Mouse (Mus musculus) limb, embryonic 12.5 days (tissue): ENCODE results near the gene Pla2g4e. TPM values are rescaled to one million over a fixed set of nuclear protein-coding genes. Genes with fewer than 3 reads are reported as not detected.

Source experiments
- ATAC-seq: fragments of 200-750 bp; cut with Nextera tagmentation; 2 replicates; pipeline ENCODE4 v1.8.0; 2017; ENCODE audit warnings: low read depth, moderate TSS enrichment; ENCODE audit not compliant: insufficient number of reproducible peaks, insufficient read depth, low FRiP score, low TSS enrichment
- H3K27ac ChIP-seq: fragments of 300-500 bp; sonication (generic); 2 replicates; pipeline ENCODE4 v1.5.1; 2016; ENCODE audit warnings: mild to moderate bottlenecking, moderate library complexity
- H3K27me3 ChIP-seq: fragments of 300-500 bp; sonication (generic); 2 replicates; pipeline ENCODE4 v1.6.1; 2016; ENCODE audit warnings: mild to moderate bottlenecking, moderate library complexity
- H3K36me3 ChIP-seq: fragments of 300-500 bp; sonication (generic); 2 replicates; pipeline ENCODE4 v1.6.1; 2016; ENCODE audit warnings: mild to moderate bottlenecking, moderate library complexity
- H3K4me1 ChIP-seq: fragments of 300-500 bp; sonication (generic); replicated peaks from 2 replicates; pipeline ENCODE4 v1.6.1; 2016
- H3K4me2 ChIP-seq: fragments of 300-500 bp; sonication (generic); 2 replicates; pipeline ENCODE4 v1.6.1; 2016; ENCODE audit warnings: mild to moderate bottlenecking, moderate library complexity
- H3K4me3 ChIP-seq: fragments of 300-500 bp; sonication (generic); replicated peaks from 2 replicates; pipeline ENCODE4 v1.5.1; 2016; ENCODE audit warnings: mild to moderate bottlenecking
- H3K9ac ChIP-seq: fragments of 300-500 bp; sonication (generic); replicated peaks from 2 replicates; pipeline ENCODE4 v1.6.1; 2016; ENCODE audit warnings: mild to moderate bottlenecking, moderate library complexity
- H3K9me3 ChIP-seq: fragments of 300-500 bp; sonication (generic); 2 replicates; pipeline ENCODE4 v1.6.1; 2016; ENCODE audit warnings: mild to moderate bottlenecking, moderate library complexity
- WGBS: fragments of 180-500 bp; shearing (Covaris S2); methylation state at CpG from one replicate; pipeline ENCODE4 v1.1.7; 2016; 5-methylcytosine and 5-hydroxymethylcytosine counted together
- polyA plus RNA-seq: library from polyadenylated mRNA; unstranded; fragments of >200 nt; fragmentation: Nextera tagmentation; extraction: Ambion mirVana; gene quantifications from 2 replicates; pipeline ENCODE4 v1.2.1, GENCODE M21; 2016

The Pla2g4e gene
- polyA plus RNA-seq, 1 experiment from 2014 or later, result 0.06 TPM

GRCm38 (mm10) chr2:120185527-120186276 is 59.4 kb downstream of the Pla2g4e start:
- 76% methylated on average over 6 of the region's 6 CpGs for WGBS
- H3K36me3 ChIP-seq, result no peaks in the 10 kb centered on the region
- no peaks in the 10 kb centered on the region for H3K27me3 ChIP-seq
- H3K4me2 ChIP-seq, result no peak overlapping the region
- no peaks in the 10 kb centered on the region for H3K4me1 ChIP-seq
- no peak for ATAC-seq
- no peaks in the 10 kb centered on the region for H3K9me3 ChIP-seq
- H3K4me3 ChIP-seq, result no peak overlapping the region
- H3K9ac ChIP-seq, result no peak overlapping the region
- no peak overlapping the region for H3K27ac ChIP-seq

DNA sequence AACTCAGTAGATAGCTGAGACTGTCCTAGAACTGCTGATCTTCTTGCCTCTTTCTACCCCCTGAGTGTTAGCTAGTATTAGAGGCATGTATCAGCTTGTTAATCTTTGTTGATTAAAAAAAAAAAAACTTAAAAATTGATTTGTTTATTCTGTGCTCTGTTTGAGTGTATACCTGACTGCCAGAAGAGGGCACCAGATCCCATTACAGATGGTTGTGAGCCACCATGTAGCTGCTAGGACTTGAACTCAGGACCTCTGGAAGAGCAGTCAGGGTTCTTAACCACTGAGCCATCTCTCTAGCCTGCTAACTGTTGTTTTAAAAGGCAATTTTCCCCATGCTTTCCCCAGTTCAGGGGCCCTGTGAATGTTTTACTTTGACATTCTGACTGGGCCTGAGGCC is 66.2 kb downstream of the Pla2g4e start:
- Histone ChIP-seq H3K4me1 (0 out of 2 replicates have a peak, but pooled peaks cover 4% of the 10 kb centered on the region), H3K9ac (no peak overlapping the region), H3K36me3 (no peaks in the 10 kb centered on the region), H3K27ac (no peak overlapping the region), H3K27me3 (0 out of 2 replicates have a peak, but pooled peaks cover 3% of the 10 kb centered on the region), H3K4me2 (no peak overlapping the region), H3K4me3 (no peak overlapping the region), H3K9me3 (no peaks in the 10 kb centered on the region)
- ATAC-seq, result no peak

DNA sequence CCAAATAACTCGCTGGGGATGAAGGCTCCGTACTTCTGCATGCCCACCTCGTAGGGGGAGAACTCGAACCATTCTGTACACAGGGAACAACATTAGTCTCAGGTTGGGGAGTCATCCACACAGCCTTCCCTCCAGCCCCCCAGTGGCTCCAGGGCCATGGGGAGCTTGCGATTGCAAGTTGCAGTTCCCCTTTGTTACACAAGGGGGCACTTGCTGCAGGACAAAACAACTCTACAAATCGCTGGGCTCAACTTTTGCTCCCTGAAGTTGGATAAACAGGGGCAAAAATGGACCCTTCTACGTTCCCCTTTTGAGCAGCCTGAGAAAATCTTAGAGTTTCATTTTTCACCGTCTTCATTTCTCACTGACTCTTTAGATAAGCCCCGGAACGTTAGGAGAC is 71.4 kb downstream of the Pla2g4e start:
- H3K4me2 ChIP-seq, result peak overlapping the region; percentile 15; the same call in 1 of the 2 replicates

DNA sequence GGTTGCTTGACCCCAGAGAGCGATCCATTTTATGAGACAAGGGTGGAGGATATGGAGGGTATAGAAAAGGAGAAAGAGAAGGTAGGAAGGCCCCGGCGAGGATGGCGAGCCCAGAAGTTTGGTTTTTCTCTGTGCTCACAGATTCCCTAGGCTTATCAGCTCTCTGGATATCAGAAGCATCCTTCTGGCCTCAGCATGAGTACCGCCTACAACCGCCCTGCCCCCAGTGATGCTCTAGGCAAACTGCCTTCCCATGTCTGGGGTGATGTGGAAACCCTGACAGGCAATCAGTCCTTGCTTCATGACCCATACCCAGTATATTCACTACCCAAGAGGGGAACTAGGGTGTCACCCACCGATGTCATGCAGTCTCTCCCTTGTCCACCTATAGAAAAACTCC is 73.8 kb downstream of the Pla2g4e start:
- H3K36me3 ChIP-seq, result no peaks in the 10 kb centered on the region
- WGBS, result 90% methylated on average over 7 of the region's 7 CpGs

More for the DNA sequence above, 71.4 kb downstream of the Pla2g4e start:
- Histone ChIP-seq H3K27ac (no peak overlapping the region), H3K9ac (no peak overlapping the region), H3K27me3 (0 out of 2 replicates have a peak, but pooled peaks cover 3% of the 10 kb centered on the region), H3K9me3 (no peaks in the 10 kb centered on the region), H3K4me1 (0 out of 2 replicates have a peak, but pooled peaks cover 4% of the 10 kb centered on the region), H3K36me3 (no peaks in the 10 kb centered on the region), H3K4me3 (no peak overlapping the region)
- 24% methylated on average over 10 of the region's 10 CpGs for WGBS
- no peak for ATAC-seq

GRCm38 (mm10) chr2:120170726-120171125 is 74.4 kb downstream of the Pla2g4e start:
- 0 out of 2 replicates have a peak, but pooled peaks cover 3% of the 10 kb centered on the region for H3K27me3 ChIP-seq
- H3K36me3 ChIP-seq, result no peaks in the 10 kb centered on the region
- WGBS, result 64% methylated on average over 1 of the region's 1 CpGs
- ATAC-seq, result no peak
- H3K4me1 ChIP-seq, result 0 out of 2 replicates have a peak, but pooled peaks cover 4% of the 10 kb centered on the region
- no peak overlapping the region for H3K4me2 ChIP-seq
- no peak overlapping the region for H3K4me3 ChIP-seq
- no peak overlapping the region for H3K9ac ChIP-seq
- H3K9me3 ChIP-seq, result no peaks in the 10 kb centered on the region
- no peak overlapping the region for H3K27ac ChIP-seq

More for the DNA sequence above, 73.8 kb downstream of the Pla2g4e start:
- Histone ChIP-seq H3K4me3 (no peak overlapping the region), H3K27me3 (0 out of 2 replicates have a peak, but pooled peaks cover 3% of the 10 kb centered on the region), H3K9ac (no peak overlapping the region), H3K4me2 (no peak overlapping the region), H3K4me1 (0 out of 2 replicates have a peak, but pooled peaks cover 4% of the 10 kb centered on the region), H3K27ac (no peak overlapping the region), H3K9me3 (no peaks in the 10 kb centered on the region)
- no peak for ATAC-seq

- no peak for ATAC-seq
- WGBS, result 91% methylated on average over 3 of the region's 3 CpGs
- Histone ChIP-seq H3K36me3 (no peaks in the 10 kb centered on the region), H3K4me1 (0 out of 2 replicates have a peak, but pooled peaks cover 4% of the 10 kb centered on the region), H3K27ac (no peak overlapping the region), H3K4me2 (no peak overlapping the region), H3K4me3 (no peak overlapping the region), H3K9ac (no peak overlapping the region), H3K9me3 (no peaks in the 10 kb centered on the region), H3K27me3 (0 out of 2 replicates have a peak, but pooled peaks cover 1% of the 10 kb centered on the region)
Measured at GRCm38 (mm10) chr2:120169382-120169781, 75.8 kb downstream of the Pla2g4e start.

DNA sequence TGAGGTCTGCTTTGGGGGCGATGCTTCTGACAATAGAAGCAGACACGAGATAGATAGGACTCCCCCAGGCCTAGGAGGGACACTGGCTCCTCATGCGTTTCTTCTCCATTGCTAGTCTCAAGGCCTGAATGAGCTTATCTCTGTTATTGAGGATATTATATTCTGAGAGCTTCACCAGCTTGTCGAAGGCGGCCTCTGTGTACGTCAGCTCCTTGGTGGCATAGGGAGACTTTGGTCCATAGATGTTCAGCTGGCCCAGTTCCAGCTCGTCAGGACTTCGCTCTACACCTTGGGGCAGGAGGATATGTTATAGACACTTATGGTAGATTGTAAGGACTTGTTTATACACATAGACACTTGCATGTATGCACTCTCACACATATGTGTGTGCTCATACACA is 77.4 kb downstream of the Pla2g4e start:
- Histone ChIP-seq H3K27me3 (no peaks in the 10 kb centered on the region), H3K9ac (no peak overlapping the region), H3K36me3 (no peaks in the 10 kb centered on the region), H3K4me1 (no peaks in the 10 kb centered on the region), H3K27ac (no peak overlapping the region), H3K4me3 (no peak overlapping the region), H3K9me3 (no peaks in the 10 kb centered on the region), H3K4me2 (no peak overlapping the region)
- ATAC-seq, result no peak
- WGBS, result 86% methylated on average over 8 of the region's 8 CpGs

GRCm38 (mm10) chr2:120165474-120165873 is 79.7 kb downstream of the Pla2g4e start:
- ATAC-seq, result no peak
- Histone ChIP-seq H3K27ac (no peak overlapping the region), H3K9me3 (no peaks in the 10 kb centered on the region), H3K36me3 (no peaks in the 10 kb centered on the region), H3K27me3 (no peaks in the 10 kb centered on the region), H3K4me2 (no peak overlapping the region), H3K9ac (no peak overlapping the region), H3K4me1 (no peaks in the 10 kb centered on the region), H3K4me3 (no peak overlapping the region)
- WGBS, result 83% methylated on average over 10 of the region's 10 CpGs

DNA sequence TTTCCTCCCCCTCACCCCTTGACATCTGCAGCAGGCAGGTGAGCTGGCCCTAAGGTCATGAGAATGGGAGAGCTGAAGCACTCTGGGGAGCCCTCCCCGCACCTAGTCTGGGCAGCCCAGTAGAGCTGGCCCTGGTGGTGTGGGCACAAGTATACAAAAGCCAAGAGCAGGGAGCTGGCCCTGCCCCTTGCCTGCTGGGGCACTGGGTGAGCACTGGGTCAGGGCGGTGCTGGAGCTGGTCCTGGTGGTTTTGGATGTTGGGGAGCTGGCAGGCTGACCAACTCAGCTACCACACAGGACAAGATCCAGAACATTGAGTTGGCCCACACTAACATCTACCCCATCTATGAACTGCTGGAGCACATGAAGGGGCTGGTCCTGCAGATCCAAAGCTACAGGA is 85.7 kb downstream of the Pla2g4e start:
- H3K9ac ChIP-seq, result no peak overlapping the region
- 85% methylated on average over 2 of the region's 2 CpGs for WGBS
- no peak overlapping the region for H3K4me3 ChIP-seq
- no peaks in the 10 kb centered on the region for H3K27me3 ChIP-seq
- ATAC-seq, result no peak
- no peaks in the 10 kb centered on the region for H3K36me3 ChIP-seq
- no peaks in the 10 kb centered on the region for H3K9me3 ChIP-seq
- H3K27ac ChIP-seq, result no peak overlapping the region
- H3K4me2 ChIP-seq, result no peak overlapping the region
- no peaks in the 10 kb centered on the region for H3K4me1 ChIP-seq

- no peak overlapping the region for H3K27ac ChIP-seq
- WGBS, result 22% methylated on average over 1 of the region's 1 CpGs
- no peak for ATAC-seq
- H3K9ac ChIP-seq, result no peak overlapping the region
- no peaks in the 10 kb centered on the region for H3K36me3 ChIP-seq
- H3K4me1 ChIP-seq, result peaks cover 1% of the 10 kb centered on the region; the same call in 1 of the 2 replicates
- no peaks in the 10 kb centered on the region for H3K9me3 ChIP-seq
- no peak overlapping the region for H3K4me2 ChIP-seq
- H3K27me3 ChIP-seq, result no peaks in the 10 kb centered on the region
- no peak overlapping the region for H3K4me3 ChIP-seq
Measured at GRCm38 (mm10) chr2:120158846-120159245, 86.3 kb downstream of the Pla2g4e start.

DNA sequence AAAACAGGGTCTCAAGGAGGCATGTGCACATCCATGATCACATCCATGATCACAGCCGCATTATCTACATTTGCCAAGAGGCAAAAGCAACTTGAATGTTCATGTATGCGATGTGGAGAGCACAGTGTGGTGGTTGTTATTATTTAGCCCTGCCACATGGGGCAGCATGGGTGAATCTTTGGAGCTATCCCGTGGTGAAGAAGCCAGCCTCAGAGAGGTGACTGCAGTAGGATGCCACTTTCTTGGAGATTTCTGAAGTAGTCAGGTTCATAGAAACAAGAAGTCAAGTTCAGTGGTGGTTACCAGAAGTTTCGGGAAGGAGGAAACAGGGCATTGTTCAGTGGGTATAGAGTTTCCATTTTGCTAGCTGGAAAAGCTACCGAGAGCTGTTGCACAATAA is 87.1 kb downstream of the Pla2g4e start:
- no peak for ATAC-seq
- no peak overlapping the region for H3K4me2 ChIP-seq
- H3K9ac ChIP-seq, result no peak overlapping the region
- H3K4me1 ChIP-seq, result peaks cover 8% of the 10 kb centered on the region; the same call in 1 of the 2 replicates
- H3K36me3 ChIP-seq, result no peaks in the 10 kb centered on the region
- WGBS, result 61% methylated on average over 5 of the region's 5 CpGs
- no peak overlapping the region for H3K4me3 ChIP-seq
- no peaks in the 10 kb centered on the region for H3K9me3 ChIP-seq
- no peak overlapping the region for H3K27ac ChIP-seq
- H3K27me3 ChIP-seq, result no peaks in the 10 kb centered on the region
